Mouse (Mus musculus): ENCODE results near the gene Spata13. TPM values are rescaled to one million over a fixed set of nuclear protein-coding genes. Genes with fewer than 3 reads are reported as not detected.

The Spata13 gene
- polyA plus RNA-seq, 1 experiment from 2014 or later: 11.6 TPM

GRCm38 (mm10) chr14:60735206-60735605 is 101.4 kb downstream of the Spata13 start:
- no peaks in the 10 kb centered on the region for H3K36me3 ChIP-seq (ENCODE audit: control insufficient read depth, insufficient read depth, low read length)
- H3K27me3 ChIP-seq (ENCODE audit: control insufficient read depth, insufficient read depth, low read length): no peaks in the 10 kb centered on the region
- H3K4me2 ChIP-seq (ENCODE audit: low read length): peak overlapping the region; percentile 67
- peak overlapping the region; percentile 66 for H3K9ac ChIP-seq (ENCODE audit: low read length)
- WGBS: 29% methylated on average over 5 of the region's 5 CpGs
- ATAC-seq (ENCODE audit: insufficient number of reproducible peaks, insufficient read depth, low FRiP score, low read depth): no peak
- peak overlapping the region; percentile 6 to 18; a peak in 3 of 4 replicates for H3K4me3 ChIP-seq (ENCODE audit: control insufficient read depth in 1 of 2, insufficient read depth in 1 of 2, low read depth in 1 of 2, low read length in 2 of 2)
- H3K4me1 ChIP-seq (ENCODE audit: control insufficient read depth in 2 of 2, insufficient read depth in 2 of 2, low read length in 2 of 2): peaks cover 38 to 70% of the 10 kb centered on the region in 2 experiments
- peak overlapping the region; percentile 74 to 94 for H3K27ac ChIP-seq (replicated peaks in 1 of 2; ENCODE audit: control insufficient read depth in 1 of 2, insufficient read depth in 1 of 2, low read depth in 2 of 2, low read length in 2 of 2)
- H3K9me3 ChIP-seq (ENCODE audit: control insufficient read depth, low read length): no peaks in the 10 kb centered on the region

- H3K9ac ChIP-seq (ENCODE audit: low read length): peak overlapping the region; percentile 66
Measured at GRCm38 (mm10) chr14:60735848-60736547, 102.2 kb downstream of the Spata13 start.

GRCm38 (mm10) chr14:60736591-60737192 is 102.9 kb downstream of the Spata13 start:
- Histone ChIP-seq H3K9ac (ENCODE audit: low read length) (peak overlapping the region; percentile 66), H3K27ac (replicated peaks in 1 of 2; ENCODE audit: control insufficient read depth in 1 of 2, insufficient read depth in 1 of 2, low read depth in 2 of 2, low read length in 2 of 2) (peak overlapping the region; percentile 59 to 94), H3K4me3 (ENCODE audit: control insufficient read depth in 1 of 2, insufficient read depth in 1 of 2, low read depth in 1 of 2, low read length in 2 of 2) (peak overlapping the region in 1 of 2 experiments; percentile 7; a peak in 1 of 4 replicates), H3K9me3 (ENCODE audit: control insufficient read depth, low read length) (no peaks in the 10 kb centered on the region), H3K4me1 (ENCODE audit: control insufficient read depth in 2 of 2, insufficient read depth in 2 of 2, low read length in 2 of 2) (peaks cover 52 to 85% of the 10 kb centered on the region in 2 experiments), H3K27me3 (ENCODE audit: control insufficient read depth, insufficient read depth, low read length) (no peaks in the 10 kb centered on the region), H3K4me2 (ENCODE audit: low read length) (peak overlapping the region; percentile 67), H3K36me3 (ENCODE audit: control insufficient read depth, insufficient read depth, low read length) (no peaks in the 10 kb centered on the region)
- 9% methylated on average over 4 of the region's 4 CpGs for WGBS
- ATAC-seq (ENCODE audit: insufficient number of reproducible peaks, insufficient read depth, low FRiP score, low read depth): no peak

More at GRCm38 (mm10) chr14:60735848-60736547, 102.2 kb downstream of the Spata13 start:
- Histone ChIP-seq H3K4me3 (ENCODE audit: control insufficient read depth in 1 of 2, insufficient read depth in 1 of 2, low read depth in 1 of 2, low read length in 2 of 2) (peak overlapping the region in 1 of 2 experiments; percentile 7; a peak in 2 of 4 replicates), H3K4me1 (ENCODE audit: control insufficient read depth in 2 of 2, insufficient read depth in 2 of 2, low read length in 2 of 2) (peaks cover 46 to 78% of the 10 kb centered on the region in 2 experiments), H3K9me3 (ENCODE audit: control insufficient read depth, low read length) (no peaks in the 10 kb centered on the region), H3K36me3 (ENCODE audit: control insufficient read depth, insufficient read depth, low read length) (no peaks in the 10 kb centered on the region), H3K27me3 (ENCODE audit: control insufficient read depth, insufficient read depth, low read length) (no peaks in the 10 kb centered on the region), H3K27ac (replicated peaks in 1 of 2; ENCODE audit: control insufficient read depth in 1 of 2, insufficient read depth in 1 of 2, low read depth in 2 of 2, low read length in 2 of 2) (peak overlapping the region; percentile 74 to 94), H3K4me2 (ENCODE audit: low read length) (peak overlapping the region; percentile 67)
- WGBS: 31% methylated on average over 13 of the region's 13 CpGs
- no peak for ATAC-seq (ENCODE audit: insufficient number of reproducible peaks, insufficient read depth, low FRiP score, low read depth)

GRCm38 (mm10) chr14:60737202-60737611 is 103.4 kb downstream of the Spata13 start:
- 21% methylated on average over 7 of the region's 7 CpGs for WGBS
- H3K9ac ChIP-seq (ENCODE audit: low read length): peak overlapping the region; percentile 66
- peaks cover 55 to 87% of the 10 kb centered on the region in 2 experiments for H3K4me1 ChIP-seq (ENCODE audit: control insufficient read depth in 2 of 2, insufficient read depth in 2 of 2, low read length in 2 of 2)
- no peak for ATAC-seq (ENCODE audit: insufficient number of reproducible peaks, insufficient read depth, low FRiP score, low read depth)
- H3K9me3 ChIP-seq (ENCODE audit: control insufficient read depth, low read length): no peaks in the 10 kb centered on the region
- H3K4me3 ChIP-seq (ENCODE audit: control insufficient read depth in 1 of 2, insufficient read depth in 1 of 2, low read depth in 1 of 2, low read length in 2 of 2): no peak overlapping the region
- peak overlapping the region; percentile 86 to 94 for H3K27ac ChIP-seq (replicated peaks in 1 of 2; ENCODE audit: control insufficient read depth in 1 of 2, insufficient read depth in 1 of 2, low read depth in 2 of 2, low read length in 2 of 2)
- H3K27me3 ChIP-seq (ENCODE audit: control insufficient read depth, insufficient read depth, low read length): no peaks in the 10 kb centered on the region
- no peaks in the 10 kb centered on the region for H3K36me3 ChIP-seq (ENCODE audit: control insufficient read depth, insufficient read depth, low read length)
- peak overlapping the region; percentile 67 for H3K4me2 ChIP-seq (ENCODE audit: low read length)

- 54% methylated on average over 10 of the region's 10 CpGs for WGBS
- Histone ChIP-seq H3K9ac (ENCODE audit: low read length) (peak overlapping the region; percentile 44; the same call in 1 of the 2 replicates), H3K4me1 (ENCODE audit: control insufficient read depth in 2 of 2, insufficient read depth in 2 of 2, low read length in 2 of 2) (peaks cover 65 to 96% of the 10 kb centered on the region in 2 experiments), H3K27me3 (ENCODE audit: control insufficient read depth, insufficient read depth, low read length) (no peaks in the 10 kb centered on the region), H3K4me2 (ENCODE audit: low read length) (peak overlapping the region; percentile 11; the same call in 1 of the 2 replicates), H3K9me3 (ENCODE audit: control insufficient read depth, low read length) (no peaks in the 10 kb centered on the region), H3K36me3 (ENCODE audit: control insufficient read depth, insufficient read depth, low read length) (no peaks in the 10 kb centered on the region), H3K27ac (replicated peaks in 1 of 2; ENCODE audit: control insufficient read depth in 1 of 2, insufficient read depth in 1 of 2, low read depth in 2 of 2, low read length in 2 of 2) (peak overlapping the region; percentile 79 to 94), H3K4me3 (ENCODE audit: control insufficient read depth in 1 of 2, insufficient read depth in 1 of 2, low read depth in 1 of 2, low read length in 2 of 2) (no peak overlapping the region)
- ATAC-seq (ENCODE audit: insufficient number of reproducible peaks, insufficient read depth, low FRiP score, low read depth): no peak
Measured at GRCm38 (mm10) chr14:60738434-60738938, 104.7 kb downstream of the Spata13 start.

- 10% methylated on average over 8 of the region's 9 CpGs for WGBS
- Histone ChIP-seq H3K27me3 (ENCODE audit: control insufficient read depth, insufficient read depth, low read length) (no peaks in the 10 kb centered on the region), H3K4me2 (ENCODE audit: low read length) (no peak overlapping the region), H3K36me3 (ENCODE audit: control insufficient read depth, insufficient read depth, low read length) (no peaks in the 10 kb centered on the region), H3K9me3 (ENCODE audit: control insufficient read depth, low read length) (no peaks in the 10 kb centered on the region), H3K9ac (ENCODE audit: low read length) (0 out of 2 replicates have a peak overlapping the region, but pooled peaks have one; percentile 44), H3K4me1 (ENCODE audit: control insufficient read depth in 2 of 2, insufficient read depth in 2 of 2, low read length in 2 of 2) (peaks cover 61 to 97% of the 10 kb centered on the region in 2 experiments), H3K27ac (replicated peaks in 1 of 2; ENCODE audit: control insufficient read depth in 1 of 2, insufficient read depth in 1 of 2, low read depth in 2 of 2, low read length in 2 of 2) (peak overlapping the region in 1 of 2 experiments; percentile 94; a peak in 2 of 4 replicates), H3K4me3 (ENCODE audit: control insufficient read depth in 1 of 2, insufficient read depth in 1 of 2, low read depth in 1 of 2, low read length in 2 of 2) (no peak overlapping the region)
- no peak for ATAC-seq (ENCODE audit: insufficient number of reproducible peaks, insufficient read depth, low FRiP score, low read depth)
Measured at GRCm38 (mm10) chr14:60739155-60739554, 105.4 kb downstream of the Spata13 start.

- no peaks in the 10 kb centered on the region for H3K27me3 ChIP-seq (ENCODE audit: control insufficient read depth, insufficient read depth, low read length)
- H3K9ac ChIP-seq (ENCODE audit: low read length): peak overlapping the region; percentile 51
- H3K4me2 ChIP-seq (ENCODE audit: low read length): no peak overlapping the region
- no peaks in the 10 kb centered on the region for H3K9me3 ChIP-seq (ENCODE audit: control insufficient read depth, low read length)
- no peak for ATAC-seq (ENCODE audit: insufficient number of reproducible peaks, insufficient read depth, low FRiP score, low read depth)
- peaks cover 60 to 98% of the 10 kb centered on the region in 2 experiments for H3K4me1 ChIP-seq (ENCODE audit: control insufficient read depth in 2 of 2, insufficient read depth in 2 of 2, low read length in 2 of 2)
- 61% methylated on average over 12 of the region's 12 CpGs for WGBS
- H3K36me3 ChIP-seq (ENCODE audit: control insufficient read depth, insufficient read depth, low read length): no peaks in the 10 kb centered on the region
- H3K27ac ChIP-seq (replicated peaks in 1 of 2; ENCODE audit: control insufficient read depth in 1 of 2, insufficient read depth in 1 of 2, low read depth in 2 of 2, low read length in 2 of 2): peak overlapping the region; percentile 63 to 94
- no peak overlapping the region for H3K4me3 ChIP-seq (ENCODE audit: control insufficient read depth in 1 of 2, insufficient read depth in 1 of 2, low read depth in 1 of 2, low read length in 2 of 2)
Measured at GRCm38 (mm10) chr14:60739616-60740015, 105.8 kb downstream of the Spata13 start.

Data from heart, embryonic 14.5 days (tissue).